8 mouse cellular contexts compared by ENCODE assay signal in genomic region chr4:141419398-141420191, GRCm38 (mm10). TPM values are rescaled to one million over a fixed set of nuclear protein-coding genes. Genes with fewer than 3 reads are reported as not detected.
A peak's percentile ranks its signal among the peaks of the same experiment; 100 is the strongest.
DNase-seq lines count a peak whose midpoint lies in the region; ATAC-seq lines count a peak whose summit lies in the region.
"Had no signal": no experiment of that assay in that cellular context is flagged by ENCODE, and none has a peak within 500 bp of the region (broad histone marks: within the 10 kb centered on the region; RNA-seq: fewer than 3 reads in every experiment).

No protein-coding gene starts in this region.

- H3K4me1 ChIP-seq in liver, embryonic 11.5 days (replicated peaks; ENCODE audit: control insufficient read depth, insufficient read depth, low read length): peaks cover 15% of the 10 kb centered on the region
- peaks cover 21 to 24% of the 10 kb centered on the region in 2 experiments for H3K4me1 ChIP-seq in heart, embryonic 14.5 days (ENCODE audit: control insufficient read depth in 2 of 2, insufficient read depth in 2 of 2, low read length in 2 of 2)
- H3K4me1 ChIP-seq in forebrain, embryonic 16.5 days (replicated peaks; ENCODE audit: control insufficient read depth, insufficient read depth, low read length): no peaks in the 10 kb centered on the region
- peaks cover 24% of the 10 kb centered on the region for H3K4me1 ChIP-seq in embryonic facial prominence, embryonic 10.5 days

- H3K27ac ChIP-seq in liver, embryonic 11.5 days (ENCODE audit: low read depth, low read length): no peak overlapping the region
- H3K27ac ChIP-seq in heart, embryonic 14.5 days (replicated peaks in 1 of 2; ENCODE audit: control insufficient read depth in 1 of 2, insufficient read depth in 1 of 2, low read depth in 2 of 2, low read length in 2 of 2): peak overlapping the region; percentile 95 to 97
- H3K27ac ChIP-seq in forebrain, embryonic 16.5 days (ENCODE audit: low read length): no peak overlapping the region
- no peak overlapping the region for H3K27ac ChIP-seq in embryonic facial prominence, embryonic 10.5 days (replicated peaks)
- H3K27ac ChIP-seq: lung, embryonic 15.5 days had no signal

- no peak overlapping the region for H3K4me3 ChIP-seq in liver, embryonic 11.5 days (ENCODE audit: low read depth, low read length)
- peak overlapping the region in 1 of 2 experiments; percentile 62; a peak in 1 of 4 replicates for H3K4me3 ChIP-seq in heart, embryonic 14.5 days (ENCODE audit: control insufficient read depth in 1 of 2, insufficient read depth in 1 of 2, low read depth in 1 of 2, low read length in 2 of 2)
- H3K4me3 ChIP-seq in forebrain, embryonic 16.5 days (replicated peaks; ENCODE audit: low read length): no peak overlapping the region
- no peak overlapping the region for H3K4me3 ChIP-seq in embryonic facial prominence, embryonic 10.5 days
- H3K4me3 ChIP-seq: lung, embryonic 15.5 days had no signal

- H3K27me3 ChIP-seq in liver, embryonic 11.5 days (replicated peaks; ENCODE audit: control insufficient read depth, insufficient read depth, low read length): peaks cover 8% of the 10 kb centered on the region
- H3K27me3 ChIP-seq in heart, embryonic 14.5 days (ENCODE audit: control insufficient read depth, insufficient read depth, low read length): no peaks in the 10 kb centered on the region
- no peaks in the 10 kb centered on the region for H3K27me3 ChIP-seq in forebrain, embryonic 16.5 days (replicated peaks; ENCODE audit: control insufficient read depth, insufficient read depth, low read length)
- peaks cover 42% of the 10 kb centered on the region for H3K27me3 ChIP-seq in embryonic facial prominence, embryonic 10.5 days (replicated peaks; ENCODE audit: low read depth, poor library complexity, severe bottlenecking)

- H3K4me2 ChIP-seq in liver, embryonic 11.5 days: no peak overlapping the region
- H3K4me2 ChIP-seq in heart, embryonic 14.5 days (ENCODE audit: low read length): peak overlapping the region; percentile 93
- no peak overlapping the region for H3K4me2 ChIP-seq in forebrain, embryonic 16.5 days (ENCODE audit: low read length)
- H3K4me2 ChIP-seq: lung, embryonic 15.5 days had no signal

- no peak for ATAC-seq in liver, embryonic 11.5 days (replicated peaks; ENCODE audit: low FRiP score)
- ATAC-seq in heart, embryonic 14.5 days (ENCODE audit: insufficient number of reproducible peaks, insufficient read depth, low FRiP score, low read depth): peak; percentile 8; the same call in 1 of the 2 replicates
- no peak for ATAC-seq in forebrain, embryonic 16.5 days

- no peak overlapping the region for H3K9ac ChIP-seq in liver, embryonic 11.5 days (ENCODE audit: low read depth, low read length)
- peak overlapping the region; percentile 67 for H3K9ac ChIP-seq in heart, embryonic 14.5 days (ENCODE audit: low read length)
- no peak overlapping the region for H3K9ac ChIP-seq in forebrain, embryonic 16.5 days (replicated peaks; ENCODE audit: low read depth, low read length)
- H3K9ac ChIP-seq: lung, embryonic 15.5 days had no signal

- H3K9me3 ChIP-seq in liver, embryonic 11.5 days (ENCODE audit: control insufficient read depth, low read length): no peaks in the 10 kb centered on the region
- H3K9me3 ChIP-seq in heart, embryonic 14.5 days (ENCODE audit: control insufficient read depth, low read length): no peaks in the 10 kb centered on the region
- no peaks in the 10 kb centered on the region for H3K9me3 ChIP-seq in forebrain, embryonic 16.5 days (ENCODE audit: control insufficient read depth, low read length)
- no peaks in the 10 kb centered on the region for H3K9me3 ChIP-seq in embryonic facial prominence, embryonic 10.5 days
- H3K9me3 ChIP-seq: lung, embryonic 15.5 days had no signal

- DNase-seq in liver: peak; percentile 38
- no peak for DNase-seq in liver, embryonic 11.5 days (ENCODE audit: low spot score)
- DNase-seq in ZHBTc4 (ENCODE audit: low read depth, low spot score): peak; percentile 81
- peak; percentile 45 to 48 for DNase-seq in monocyte, adult 2 months (ENCODE audit: low read depth in 1 of 2, low spot score in 2 of 2)
- no peak for DNase-seq in embryonic facial prominence, embryonic 10.5 days (ENCODE audit: low spot score)

- WGBS in liver, embryonic 11.5 days: 38% methylated on average over 27 of the region's 27 CpGs
- 46% methylated on average over 27 of the region's 27 CpGs for WGBS in heart, embryonic 14.5 days
- WGBS in forebrain, embryonic 16.5 days: 77% methylated on average over 27 of the region's 27 CpGs
- WGBS in embryonic facial prominence, embryonic 10.5 days: 69% methylated on average over 27 of the region's 27 CpGs

- H3K36me3 ChIP-seq in liver, embryonic 11.5 days (ENCODE audit: control insufficient read depth, insufficient read depth, low read length): no peaks in the 10 kb centered on the region
- H3K36me3 ChIP-seq in heart, embryonic 14.5 days (ENCODE audit: control insufficient read depth, insufficient read depth, low read length): peaks cover 22% of the 10 kb centered on the region
- H3K36me3 ChIP-seq in forebrain, embryonic 16.5 days (ENCODE audit: control insufficient read depth, insufficient read depth): no peaks in the 10 kb centered on the region
- H3K36me3 ChIP-seq in embryonic facial prominence, embryonic 10.5 days (replicated peaks): no peaks in the 10 kb centered on the region
- H3K36me3 ChIP-seq: lung, embryonic 15.5 days had no signal

RNA-seq across cellular contexts. Expression of gene Hspb7, which starts 1.0 kb away (rescaled TPM):
- polyA plus RNA-seq in liver, embryonic 11.5 days (2014; fragmentation: Nextera tagmentation; extraction: Ambion mirVana): 0.42 and 1.2 TPM in 2 replicates
- polyA plus RNA-seq in heart, embryonic 14.5 days (2014; fragmentation: Nextera tagmentation; extraction: Ambion mirVana): 172 and 266 TPM in 2 replicates
- polyA plus RNA-seq in forebrain, embryonic 16.5 days (2015; fragmentation: Nextera tagmentation; extraction: Ambion mirVana): not detected in 2 replicates
- polyA plus RNA-seq in embryonic facial prominence, embryonic 10.5 days (2016; fragmentation: Nextera tagmentation; extraction: Ambion mirVana): 0.15 TPM in 1 of 2 replicates, not detected in the other

RNA-seq across cellular contexts. Expression of gene Clcnkb, which starts 3.8 kb away (rescaled TPM):
- not detected in 2 replicates for polyA plus RNA-seq in liver, embryonic 11.5 days (2014; fragmentation: Nextera tagmentation; extraction: Ambion mirVana)
- 0.26 and 1.1 TPM in 2 replicates for polyA plus RNA-seq in heart, embryonic 14.5 days (2014; fragmentation: Nextera tagmentation; extraction: Ambion mirVana)
- 0.10 TPM in 1 of 2 replicates, not detected in the other for polyA plus RNA-seq in forebrain, embryonic 16.5 days (2015; fragmentation: Nextera tagmentation; extraction: Ambion mirVana)
- 0.15 TPM in 1 of 2 replicates, not detected in the other for polyA plus RNA-seq in embryonic facial prominence, embryonic 10.5 days (2016; fragmentation: Nextera tagmentation; extraction: Ambion mirVana)
- polyA plus RNA-seq: lung, embryonic 15.5 days had no signal

RNA-seq across cellular contexts. Expression of gene Srarp, which starts 16.3 kb away (rescaled TPM):
- polyA plus RNA-seq in liver, embryonic 11.5 days (2014; fragmentation: Nextera tagmentation; extraction: Ambion mirVana): not detected in 2 replicates
- polyA plus RNA-seq in heart, embryonic 14.5 days (2014; fragmentation: Nextera tagmentation; extraction: Ambion mirVana): not detected in 2 replicates
- polyA plus RNA-seq in forebrain, embryonic 16.5 days (2015; fragmentation: Nextera tagmentation; extraction: Ambion mirVana): not detected in 2 replicates
- polyA plus RNA-seq in embryonic facial prominence, embryonic 10.5 days (2016; fragmentation: Nextera tagmentation; extraction: Ambion mirVana): not detected in 2 replicates
- polyA plus RNA-seq: lung, embryonic 15.5 days had no signal

RNA-seq across cellular contexts. Expression of gene Clcnka, which starts 21.1 kb away (rescaled TPM):
- polyA plus RNA-seq in liver, embryonic 11.5 days (2014; fragmentation: Nextera tagmentation; extraction: Ambion mirVana): 0.19 TPM in 1 of 2 replicates, not detected in the other
- not detected in 2 replicates for polyA plus RNA-seq in heart, embryonic 14.5 days (2014; fragmentation: Nextera tagmentation; extraction: Ambion mirVana)
- polyA plus RNA-seq in forebrain, embryonic 16.5 days (2015; fragmentation: Nextera tagmentation; extraction: Ambion mirVana): not detected in 2 replicates
- polyA plus RNA-seq in embryonic facial prominence, embryonic 10.5 days (2016; fragmentation: Nextera tagmentation; extraction: Ambion mirVana): 0.21 and 0.37 TPM in 2 replicates

RNA-seq across cellular contexts. Expression of gene Zbtb17, which starts 24.9 kb away (rescaled TPM):
- polyA plus RNA-seq in liver, embryonic 11.5 days (2014; fragmentation: Nextera tagmentation; extraction: Ambion mirVana): 24.3 and 26.4 TPM in 2 replicates
- 16.2 and 18.8 TPM in 2 replicates for polyA plus RNA-seq in heart, embryonic 14.5 days (2014; fragmentation: Nextera tagmentation; extraction: Ambion mirVana)
- polyA plus RNA-seq in forebrain, embryonic 16.5 days (2015; fragmentation: Nextera tagmentation; extraction: Ambion mirVana): 62.0 and 64.2 TPM in 2 replicates
- polyA plus RNA-seq in embryonic facial prominence, embryonic 10.5 days (2016; fragmentation: Nextera tagmentation; extraction: Ambion mirVana): 59.6 and 62.3 TPM in 2 replicates

Comparison
In these comparisons a context has a peak if more than half of its experiments do, and no peak if none do; other contexts are left out.
1. DNase-seq: peak in liver (single experiment), ZHBTc4 (single experiment) and monocyte, adult 2 months (2 of 2); none in liver, embryonic 11.5 days (single experiment) and embryonic facial prominence, embryonic 10.5 days (single experiment).
2. H3K27ac ChIP-seq: peak in heart, embryonic 14.5 days (2 of 2); none in liver, embryonic 11.5 days (single experiment), forebrain, embryonic 16.5 days (single experiment) and embryonic facial prominence, embryonic 10.5 days (single experiment).
3. RNA of gene Hspb7, which starts 1.0 kb away (polyA plus RNA-seq): 172 to 266 TPM in heart, embryonic 14.5 days; 0.42 to 1.2 TPM in liver, embryonic 11.5 days, 0.15 TPM in embryonic facial prominence, embryonic 10.5 days and not detected in forebrain, embryonic 16.5 days; every median in the first group is over 10 times any median in the second.